ENCODE assay signal across 14 mouse cellular contexts in genomic region chr7:142484780-142485179, GRCm38 (mm10). TPM values are rescaled to one million over a fixed set of nuclear protein-coding genes. Genes with fewer than 3 reads are reported as not detected.
DNase-seq lines count a peak whose midpoint lies in the region; ATAC-seq lines count a peak whose summit lies in the region.
"Had no signal": no experiment of that assay in that cellular context is flagged by ENCODE, and none has a peak within 500 bp of the region (broad histone marks: within the 10 kb centered on the region; RNA-seq: fewer than 3 reads in every experiment).

No protein-coding gene starts in this region.

- ATAC-seq in embryonic facial prominence, embryonic 12.5 days (ENCODE audit: insufficient number of reproducible peaks, insufficient read depth, low FRiP score, low TSS enrichment): no peak
- no peak for ATAC-seq in intestine, embryonic 16.5 days
- ATAC-seq: liver, embryonic 12.5 days had no signal

- no peak overlapping the region for H3K9ac ChIP-seq in embryonic facial prominence, embryonic 12.5 days
- H3K9ac ChIP-seq in intestine, embryonic 16.5 days (ENCODE audit: low read depth, low read length): peak overlapping the region; percentile 50; the same call in 1 of the 2 replicates
- H3K9ac ChIP-seq: liver, embryonic 12.5 days; neural tube, embryonic 12.5 days had no signal

- no peaks in the 10 kb centered on the region for H3K9me3 ChIP-seq in embryonic facial prominence, embryonic 12.5 days
- no peaks in the 10 kb centered on the region for H3K9me3 ChIP-seq in heart, embryonic 10.5 days
- H3K9me3 ChIP-seq in intestine, embryonic 16.5 days (ENCODE audit: control insufficient read depth, low read length): no peaks in the 10 kb centered on the region
- H3K9me3 ChIP-seq: liver, embryonic 12.5 days; neural tube, embryonic 12.5 days had no signal

- H3K4me3 ChIP-seq in embryonic facial prominence, embryonic 12.5 days: no peak overlapping the region
- H3K4me3 ChIP-seq in heart, embryonic 10.5 days: no peak overlapping the region
- H3K4me3 ChIP-seq in intestine, embryonic 16.5 days (ENCODE audit: low read length): no peak overlapping the region
- H3K4me3 ChIP-seq: liver, embryonic 12.5 days; neural tube, embryonic 12.5 days had no signal

- H3K4me2 ChIP-seq in embryonic facial prominence, embryonic 12.5 days (replicated peaks): no peak overlapping the region
- no peak overlapping the region for H3K4me2 ChIP-seq in intestine, embryonic 16.5 days (ENCODE audit: low read depth, low read length)
- H3K4me2 ChIP-seq: liver, embryonic 12.5 days; neural tube, embryonic 12.5 days had no signal

- H3K36me3 ChIP-seq in embryonic facial prominence, embryonic 12.5 days: peaks cover 11% of the 10 kb centered on the region
- H3K36me3 ChIP-seq in heart, embryonic 10.5 days: peaks cover 23% of the 10 kb centered on the region
- H3K36me3 ChIP-seq in intestine, embryonic 16.5 days (ENCODE audit: control insufficient read depth, insufficient read depth, low read length): peaks cover 4% of the 10 kb centered on the region; the same call in 1 of the 2 replicates
- H3K36me3 ChIP-seq: liver, embryonic 12.5 days; neural tube, embryonic 12.5 days had no signal

- intact Hi-C loops in left cerebral cortex, postnatal 4 days (cut with DNase I): no loop called here

- peak overlapping the region; percentile 96 for H3K27ac ChIP-seq in embryonic facial prominence, embryonic 12.5 days
- H3K27ac ChIP-seq in heart, embryonic 10.5 days: peak overlapping the region; percentile 99
- H3K27ac ChIP-seq in intestine, embryonic 16.5 days (ENCODE audit: low read length): peak overlapping the region; percentile 73
- H3K27ac ChIP-seq: liver, embryonic 12.5 days; neural tube, embryonic 12.5 days had no signal

- 76% methylated on average over 12 of the region's 12 CpGs for WGBS in embryonic facial prominence, embryonic 12.5 days
- WGBS in heart, embryonic 10.5 days: 63% methylated on average over 12 of the region's 12 CpGs
- WGBS in intestine, embryonic 16.5 days: 73% methylated on average over 12 of the region's 12 CpGs

- peak; percentile 74 for DNase-seq in NIH3T3 (ENCODE audit: low read depth)
- no peak for DNase-seq in heart, embryonic 10.5 days (ENCODE audit: low spot score)
- no peak for DNase-seq in cerebellum, postnatal 10 days
- no peak for DNase-seq in left cerebral cortex, postnatal 4 days
- DNase-seq in retina, embryonic 14.5 days (ENCODE audit: low spot score): no peak
- DNase-seq: cerebellum, adult 11 months; kidney, postnatal 36 days; right cerebral cortex, postnatal 14 days had no signal

- H3K4me1 ChIP-seq in embryonic facial prominence, embryonic 12.5 days: peaks cover 79% of the 10 kb centered on the region
- H3K4me1 ChIP-seq in heart, embryonic 10.5 days: peaks cover 88% of the 10 kb centered on the region
- peaks cover 63% of the 10 kb centered on the region for H3K4me1 ChIP-seq in intestine, embryonic 16.5 days (ENCODE audit: control insufficient read depth, insufficient read depth, low read length)

- no peaks in the 10 kb centered on the region for H3K27me3 ChIP-seq in embryonic facial prominence, embryonic 12.5 days
- no peaks in the 10 kb centered on the region for H3K27me3 ChIP-seq in heart, embryonic 10.5 days (ENCODE audit: insufficient read depth, poor library complexity, severe bottlenecking)
- no peaks in the 10 kb centered on the region for H3K27me3 ChIP-seq in intestine, embryonic 16.5 days (replicated peaks; ENCODE audit: control insufficient read depth, insufficient read depth, low read length)
- H3K27me3 ChIP-seq: neural tube, embryonic 12.5 days had no signal

RNA-seq across cellular contexts. Expression of gene Tnnt3, which starts 13.9 kb away (rescaled TPM):
- polyA plus RNA-seq in embryonic facial prominence, embryonic 12.5 days (2016; fragmentation: Nextera tagmentation; extraction: Ambion mirVana): 4.6 and 6.9 TPM in 2 replicates
- polyA plus RNA-seq in heart, embryonic 10.5 days (2016; fragmentation: Nextera tagmentation; extraction: Ambion mirVana): 9.5 and 10.4 TPM in 2 replicates
- 2.1 and 3.2 TPM in 2 replicates for polyA plus RNA-seq in intestine, embryonic 16.5 days (2015; fragmentation: Nextera tagmentation; extraction: Ambion mirVana)
- 1 to 10 TPM in 1 of 2 experiments, not detected in 1; 1.3 TPM for total RNA-seq in left cerebral cortex, postnatal 4 days (2021)
- total RNA-seq: granulocyte monocyte progenitor cell, adult 5-6 weeks; megakaryocyte progenitor cell, adult 5-6 weeks had no signal
- polyA plus RNA-seq: liver, embryonic 12.5 days had no signal

RNA-seq across cellular contexts. Expression of gene Lsp1, which starts 24.2 kb away (rescaled TPM):
- polyA plus RNA-seq in embryonic facial prominence, embryonic 12.5 days (2016; fragmentation: Nextera tagmentation; extraction: Ambion mirVana): 24.5 and 24.7 TPM in 2 replicates
- 32.0 and 36.9 TPM in 2 replicates for polyA plus RNA-seq in heart, embryonic 10.5 days (2016; fragmentation: Nextera tagmentation; extraction: Ambion mirVana)
- polyA plus RNA-seq in intestine, embryonic 16.5 days (2015; fragmentation: Nextera tagmentation; extraction: Ambion mirVana): 125 and 134 TPM in 2 replicates
- total RNA-seq in left cerebral cortex, postnatal 4 days (2021): 1 to 10 TPM; 5.5 to 5.7 TPM

RNA-seq across cellular contexts. Expression of gene Tnni2, which starts 43.2 kb away (rescaled TPM):
- 7.1 and 9.6 TPM in 2 replicates for polyA plus RNA-seq in embryonic facial prominence, embryonic 12.5 days (2016; fragmentation: Nextera tagmentation; extraction: Ambion mirVana)
- polyA plus RNA-seq in heart, embryonic 10.5 days (2016; fragmentation: Nextera tagmentation; extraction: Ambion mirVana): 51.9 and 56.4 TPM in 2 replicates
- polyA plus RNA-seq in intestine, embryonic 16.5 days (2015; fragmentation: Nextera tagmentation; extraction: Ambion mirVana): 4.3 and 4.7 TPM in 2 replicates
- not detected for total RNA-seq in left cerebral cortex, postnatal 4 days (2021)

RNA-seq across cellular contexts. Expression of gene Mrpl23, which starts 47.7 kb away (rescaled TPM):
- polyA plus RNA-seq in embryonic facial prominence, embryonic 12.5 days (2016; fragmentation: Nextera tagmentation; extraction: Ambion mirVana): 19.8 and 32.6 TPM in 2 replicates
- 17.1 and 25.1 TPM in 2 replicates for polyA plus RNA-seq in heart, embryonic 10.5 days (2016; fragmentation: Nextera tagmentation; extraction: Ambion mirVana)
- 50.3 and 58.1 TPM in 2 replicates for polyA plus RNA-seq in intestine, embryonic 16.5 days (2015; fragmentation: Nextera tagmentation; extraction: Ambion mirVana)
- total RNA-seq in left cerebral cortex, postnatal 4 days (2021): 10 to 100 TPM in 1 of 2 experiments, 1 to 10 TPM in 1; 9.4 to 11.5 TPM

RNA-seq across cellular contexts. Expression of gene Syt8, which starts 50.1 kb away (rescaled TPM):
- polyA plus RNA-seq in embryonic facial prominence, embryonic 12.5 days (2016; fragmentation: Nextera tagmentation; extraction: Ambion mirVana): 0.35 TPM in 1 of 2 replicates, not detected in the other
- polyA plus RNA-seq in heart, embryonic 10.5 days (2016; fragmentation: Nextera tagmentation; extraction: Ambion mirVana): 0.38 and 1.3 TPM in 2 replicates
- polyA plus RNA-seq in intestine, embryonic 16.5 days (2015; fragmentation: Nextera tagmentation; extraction: Ambion mirVana): 8.8 and 10.4 TPM in 2 replicates
- not detected for total RNA-seq in left cerebral cortex, postnatal 4 days (2021)
- total RNA-seq: granulocyte monocyte progenitor cell, adult 5-6 weeks; megakaryocyte progenitor cell, adult 5-6 weeks had no signal
- polyA plus RNA-seq: liver, embryonic 12.5 days had no signal
